Mouse (Mus musculus): ENCODE data around the gene Hist3h2ba.

- TF ChIP-seq CTCF (IDR thresholded peaks at IDR 0.05), result no peak
- no peak for TF ChIP-seq EP300 (IDR thresholded peaks at IDR 0.05)
Observed at GRCm38 (mm10) chr11:58985299-58985917, 36.7 kb downstream of the Hist3h2ba start.

All from lung, postnatal 0 days (tissue).